Mouse (Mus musculus) retina, embryonic 14.5 days (tissue): Measurements from ENCODE around the gene Myadm.
"Not testable (repeated sequence)": the region's sequence is repeated elsewhere in the genome, so short reads cannot be mapped to it uniquely, and the experiment has no call there.

Source experiments
- DNase-seq: peaks from one replicate; pipeline ENCODE4 v3.0.0-alpha.2; 2015; ENCODE audit warnings: low spot score

Myadm gene

GRCm38 (mm10) chr7:3290257-3291033 lies 1.6 kb downstream of the Myadm start:
- DNase-seq: peak; percentile 98

- DNase-seq: no peak
These were observed 2.3 kb downstream of the Myadm start for GRCm38 (mm10) chr7:3291197-3291596.

- no peak for DNase-seq
These were observed 2.9 kb downstream of the Myadm start for GRCm38 (mm10) chr7:3291764-3292163.

GRCm38 (mm10) chr7:3292271-3292670 lies 3.4 kb downstream of the Myadm start:
- DNase-seq: not testable (repeated sequence)

GRCm38 (mm10) chr7:3292791-3293190 lies 3.9 kb downstream of the Myadm start:
- DNase-seq: peak; percentile 72

- DNase-seq: no peak
These were observed 5.9 kb downstream of the Myadm start for GRCm38 (mm10) chr7:3294794-3295193.

- DNase-seq: no peak
These were observed 6.6 kb downstream of the Myadm start for GRCm38 (mm10) chr7:3295321-3296110.

GRCm38 (mm10) chr7:3296711-3297110 lies 7.8 kb downstream of the Myadm start:
- DNase-seq: no peak

- no peak for DNase-seq
These were observed 11.2 kb downstream of the Myadm start for GRCm38 (mm10) chr7:3299941-3300617.

GRCm38 (mm10) chr7:3300891-3301627 lies 12.2 kb downstream of the Myadm start:
- no peak for DNase-seq

GRCm38 (mm10) chr7:3301628-3302555 lies 13.0 kb downstream of the Myadm start:
- DNase-seq: peak; percentile 37

- peak; percentile 75 for DNase-seq
These were observed 13.8 kb downstream of the Myadm start for GRCm38 (mm10) chr7:3302556-3303275.

- DNase-seq: peak; percentile 56
These were observed 14.4 kb downstream of the Myadm start for GRCm38 (mm10) chr7:3303276-3303781.

GRCm38 (mm10) chr7:3303789-3304188 lies 14.9 kb downstream of the Myadm start:
- peak; percentile 27 for DNase-seq

GRCm38 (mm10) chr7:3304298-3304697 lies 15.4 kb downstream of the Myadm start:
- DNase-seq: no peak

GRCm38 (mm10) chr7:3306400-3306799 lies 17.5 kb downstream of the Myadm start:
- no peak for DNase-seq

GRCm38 (mm10) chr7:3308646-3309045 lies 19.8 kb downstream of the Myadm start:
- DNase-seq: no peak

GRCm38 (mm10) chr7:3310233-3310632 lies 21.4 kb downstream of the Myadm start:
- DNase-seq: no peak

GRCm38 (mm10) chr7:3313571-3313970 lies 24.7 kb downstream of the Myadm start:
- DNase-seq: no peak

- DNase-seq: peak; percentile 44
These were observed 25.2 kb downstream of the Myadm start for GRCm38 (mm10) chr7:3314121-3314520.
